Mouse (Mus musculus): ENCODE data around the gene Ggact. TPM values are rescaled to one million over a fixed set of nuclear protein-coding genes. Genes with fewer than 3 reads are reported as not detected.

Gene Ggact
- polyA plus RNA-seq, 1 experiment from 2014 or later, result 37.9 TPM

- Histone ChIP-seq H3K27ac (ENCODE audit: low read depth) (no peak overlapping the region), H3K4me2 (ENCODE audit: low read length) (no peak overlapping the region), H3K9me3 (ENCODE audit: control insufficient read depth, low read length) (no peaks in the 10 kb centered on the region), H3K4me1 (replicated peaks; ENCODE audit: control insufficient read depth, insufficient read depth, low read length) (no peaks in the 10 kb centered on the region), H3K36me3 (ENCODE audit: control insufficient read depth, insufficient read depth, low read length) (no peaks in the 10 kb centered on the region), H3K9ac (ENCODE audit: low read length) (no peak overlapping the region), H3K4me3 (ENCODE audit: low read depth, low read length) (no peak overlapping the region), H3K27me3 (replicated peaks; ENCODE audit: control insufficient read depth, insufficient read depth, low read length) (no peaks in the 10 kb centered on the region)
- WGBS, result 66% methylated on average over 4 of the region's 4 CpGs
- ATAC-seq (replicated peaks; ENCODE audit: low FRiP score, low TSS enrichment, low read depth) (no peak), DNase-seq (ENCODE audit: low spot score) (no peak)
Measured at GRCm38 (mm10) chr14:122871841-122872580, 41.5 kb downstream of the Ggact start.

- no peak for ATAC-seq (replicated peaks; ENCODE audit: low FRiP score, low TSS enrichment, low read depth)
- Histone ChIP-seq H3K9ac (ENCODE audit: low read length) (no peak overlapping the region), H3K27ac (ENCODE audit: low read depth) (no peak overlapping the region), H3K9me3 (ENCODE audit: control insufficient read depth, low read length) (no peaks in the 10 kb centered on the region), H3K27me3 (replicated peaks; ENCODE audit: control insufficient read depth, insufficient read depth, low read length) (no peaks in the 10 kb centered on the region), H3K4me1 (replicated peaks; ENCODE audit: control insufficient read depth, insufficient read depth, low read length) (no peaks in the 10 kb centered on the region), H3K4me3 (ENCODE audit: low read depth, low read length) (no peak overlapping the region), H3K36me3 (ENCODE audit: control insufficient read depth, insufficient read depth, low read length) (no peaks in the 10 kb centered on the region), H3K4me2 (ENCODE audit: low read length) (no peak overlapping the region)
- DNase-seq (ENCODE audit: low spot score), result no peak
- WGBS, result 76% methylated on average over 6 of the region's 6 CpGs
Measured at GRCm38 (mm10) chr14:122869831-122870230, 43.7 kb downstream of the Ggact start.

- Histone ChIP-seq H3K4me1 (replicated peaks; ENCODE audit: control insufficient read depth, insufficient read depth, low read length) (no peaks in the 10 kb centered on the region), H3K36me3 (ENCODE audit: control insufficient read depth, insufficient read depth, low read length) (no peaks in the 10 kb centered on the region), H3K27ac (ENCODE audit: low read depth) (no peak overlapping the region), H3K4me3 (ENCODE audit: low read depth, low read length) (no peak overlapping the region), H3K4me2 (ENCODE audit: low read length) (no peak overlapping the region), H3K27me3 (replicated peaks; ENCODE audit: control insufficient read depth, insufficient read depth, low read length) (no peaks in the 10 kb centered on the region), H3K9me3 (ENCODE audit: control insufficient read depth, low read length) (no peaks in the 10 kb centered on the region), H3K9ac (ENCODE audit: low read length) (no peak overlapping the region)
- 76% methylated on average over 4 of the region's 4 CpGs for WGBS
- no peak for ATAC-seq (replicated peaks; ENCODE audit: low FRiP score, low TSS enrichment, low read depth)
- DNase-seq (ENCODE audit: low spot score), result no peak
Measured at GRCm38 (mm10) chr14:122867531-122868285, 45.8 kb downstream of the Ggact start.

DNA sequence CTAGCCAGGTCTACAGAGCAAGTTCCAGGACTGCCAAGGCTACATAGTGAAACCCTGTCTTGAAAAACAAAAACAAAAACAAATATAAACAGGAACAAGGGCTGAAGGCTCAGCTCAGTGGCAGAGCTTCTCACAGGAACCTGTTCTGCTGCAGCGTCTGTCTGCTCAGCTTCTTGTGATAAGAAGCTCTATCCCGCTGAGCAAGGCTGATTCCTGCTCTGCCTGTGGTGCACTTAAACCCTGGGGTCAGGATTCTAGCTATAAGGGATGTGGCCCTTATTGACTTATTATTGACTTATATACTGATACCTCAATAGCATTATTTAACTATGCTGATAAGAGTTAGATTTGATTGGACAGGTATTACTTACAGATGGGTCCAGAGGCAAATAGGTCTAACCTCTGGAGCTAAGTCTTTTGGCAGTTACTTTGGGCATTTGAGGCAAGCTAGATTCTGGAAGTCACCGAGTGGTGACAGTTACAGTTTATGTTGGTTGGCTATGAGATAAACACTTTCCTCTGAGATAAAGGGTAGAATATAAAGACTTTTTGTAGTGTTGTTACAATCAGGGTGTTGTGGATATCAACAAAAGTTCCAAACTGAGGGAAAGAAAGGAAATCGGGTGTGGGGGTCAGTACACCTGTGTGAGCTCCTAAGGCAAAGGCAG is 48.0 kb downstream of the Ggact start:
- ATAC-seq (replicated peaks; ENCODE audit: low FRiP score, low TSS enrichment, low read depth), result no peak
- 65% methylated on average over 4 of the region's 4 CpGs for WGBS
- H3K9ac ChIP-seq (ENCODE audit: low read length), result no peak overlapping the region
- H3K9me3 ChIP-seq (ENCODE audit: control insufficient read depth, low read length), result no peaks in the 10 kb centered on the region
- H3K27ac ChIP-seq (ENCODE audit: low read depth), result no peak overlapping the region
- H3K27me3 ChIP-seq (replicated peaks; ENCODE audit: control insufficient read depth, insufficient read depth, low read length), result no peaks in the 10 kb centered on the region
- no peaks in the 10 kb centered on the region for H3K36me3 ChIP-seq (ENCODE audit: control insufficient read depth, insufficient read depth, low read length)
- no peak overlapping the region for H3K4me2 ChIP-seq (ENCODE audit: low read length)
- no peak overlapping the region for H3K4me3 ChIP-seq (ENCODE audit: low read depth, low read length)
- DNase-seq (ENCODE audit: low spot score), result no peak
- no peaks in the 10 kb centered on the region for H3K4me1 ChIP-seq (replicated peaks; ENCODE audit: control insufficient read depth, insufficient read depth, low read length)

DNA sequence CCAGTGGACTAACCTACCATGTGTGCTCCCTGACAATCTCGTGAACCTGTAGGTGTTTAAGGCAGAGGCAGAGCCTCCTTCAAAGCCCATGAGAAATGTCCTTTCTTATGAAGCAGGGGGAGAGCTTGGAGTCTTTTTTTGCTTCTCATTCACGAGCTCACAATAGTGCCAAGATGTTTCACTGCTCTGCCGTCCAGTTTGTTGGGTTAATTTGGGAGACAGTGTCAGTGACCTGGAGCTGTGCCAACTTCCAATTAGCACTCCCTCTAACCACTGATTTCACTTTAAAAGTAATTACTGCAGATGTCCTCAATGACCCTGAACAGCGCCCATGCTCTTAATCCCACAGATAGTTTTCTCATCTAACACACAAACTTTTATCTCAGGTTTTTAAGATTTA is 50.9 kb downstream of the Ggact start:
- H3K27me3 ChIP-seq (replicated peaks; ENCODE audit: control insufficient read depth, insufficient read depth, low read length), result no peaks in the 10 kb centered on the region
- DNase-seq (ENCODE audit: low spot score), result no peak
- H3K9me3 ChIP-seq (ENCODE audit: control insufficient read depth, low read length), result no peaks in the 10 kb centered on the region
- 61% methylated on average over 4 of the region's 4 CpGs for WGBS
- H3K4me2 ChIP-seq (ENCODE audit: low read length), result no peak overlapping the region
- H3K9ac ChIP-seq (ENCODE audit: low read length), result no peak overlapping the region
- no peak for ATAC-seq (replicated peaks; ENCODE audit: low FRiP score, low TSS enrichment, low read depth)
- no peak overlapping the region for H3K27ac ChIP-seq (ENCODE audit: low read depth)
- H3K4me3 ChIP-seq (ENCODE audit: low read depth, low read length), result no peak overlapping the region
- no peaks in the 10 kb centered on the region for H3K4me1 ChIP-seq (replicated peaks; ENCODE audit: control insufficient read depth, insufficient read depth, low read length)
- H3K36me3 ChIP-seq (ENCODE audit: control insufficient read depth, insufficient read depth, low read length), result no peaks in the 10 kb centered on the region

- DNase-seq (ENCODE audit: low spot score), result no peak
- Histone ChIP-seq H3K9ac (ENCODE audit: low read length) (no peak overlapping the region), H3K4me3 (ENCODE audit: low read depth, low read length) (no peak overlapping the region), H3K27me3 (replicated peaks; ENCODE audit: control insufficient read depth, insufficient read depth, low read length) (no peaks in the 10 kb centered on the region), H3K9me3 (ENCODE audit: control insufficient read depth, low read length) (no peaks in the 10 kb centered on the region), H3K36me3 (ENCODE audit: control insufficient read depth, insufficient read depth, low read length) (no peaks in the 10 kb centered on the region), H3K27ac (ENCODE audit: low read depth) (no peak overlapping the region), H3K4me1 (replicated peaks; ENCODE audit: control insufficient read depth, insufficient read depth, low read length) (no peaks in the 10 kb centered on the region), H3K4me2 (ENCODE audit: low read length) (no peak overlapping the region)
- no peak for ATAC-seq (replicated peaks; ENCODE audit: low FRiP score, low TSS enrichment, low read depth)
- WGBS, result 61% methylated on average over 1 of the region's 1 CpGs
Measured at GRCm38 (mm10) chr14:122859792-122860191, 53.8 kb downstream of the Ggact start.

- no peak for DNase-seq (ENCODE audit: low spot score)
- H3K36me3 ChIP-seq (ENCODE audit: control insufficient read depth, insufficient read depth, low read length), result no peaks in the 10 kb centered on the region
- no peak overlapping the region for H3K9ac ChIP-seq (ENCODE audit: low read length)
- ATAC-seq (replicated peaks; ENCODE audit: low FRiP score, low TSS enrichment, low read depth), result no peak
- WGBS, result 81% methylated on average over 5 of the region's 5 CpGs
- no peaks in the 10 kb centered on the region for H3K27me3 ChIP-seq (replicated peaks; ENCODE audit: control insufficient read depth, insufficient read depth, low read length)
- no peak overlapping the region for H3K27ac ChIP-seq (ENCODE audit: low read depth)
- no peak overlapping the region for H3K4me3 ChIP-seq (ENCODE audit: low read depth, low read length)
- H3K9me3 ChIP-seq (ENCODE audit: control insufficient read depth, low read length), result no peaks in the 10 kb centered on the region
- no peak overlapping the region for H3K4me2 ChIP-seq (ENCODE audit: low read length)
- no peaks in the 10 kb centered on the region for H3K4me1 ChIP-seq (replicated peaks; ENCODE audit: control insufficient read depth, insufficient read depth, low read length)
Measured at GRCm38 (mm10) chr14:122852506-122853057, 61.0 kb downstream of the Ggact start.

GRCm38 (mm10) chr14:122837018-122837417 is 76.5 kb downstream of the Ggact start:
- WGBS, result 63% methylated on average over 2 of the region's 2 CpGs
- Histone ChIP-seq H3K4me1 (replicated peaks; ENCODE audit: control insufficient read depth, insufficient read depth, low read length) (no peaks in the 10 kb centered on the region), H3K9ac (ENCODE audit: low read length) (no peak overlapping the region), H3K27ac (ENCODE audit: low read depth) (no peak overlapping the region), H3K36me3 (ENCODE audit: control insufficient read depth, insufficient read depth, low read length) (no peaks in the 10 kb centered on the region), H3K9me3 (ENCODE audit: control insufficient read depth, low read length) (no peaks in the 10 kb centered on the region), H3K4me2 (ENCODE audit: low read length) (no peak overlapping the region), H3K4me3 (ENCODE audit: low read depth, low read length) (no peak overlapping the region), H3K27me3 (replicated peaks; ENCODE audit: control insufficient read depth, insufficient read depth, low read length) (no peaks in the 10 kb centered on the region)
- DNase-seq (ENCODE audit: low spot score) (no peak), ATAC-seq (replicated peaks; ENCODE audit: low FRiP score, low TSS enrichment, low read depth) (no peak)

Data from intestine, embryonic 14.5 days (tissue).